Mouse (Mus musculus): ENCODE measurements at regions not wholly inside any gene's neighbourhood (a gene's known extent, or its start where the extent isn't known, plus 50 kb on each side); places are given as distances from the start of the nearest gene placed in this dataset.

- ATAC-seq (ENCODE audit: low FRiP score) (no peak), DNase-seq (ENCODE audit: low spot score, missing footprints) (peak; percentile 79)
- H3K4me1 ChIP-seq (ENCODE audit: control insufficient read depth, insufficient read depth, low read length), result peaks cover 4% of the 10 kb centered on the region; the same call in 1 of the 2 replicates
- no peak overlapping the region for H3K9ac ChIP-seq (ENCODE audit: low read length)
- no peak overlapping the region for H3K4me3 ChIP-seq (ENCODE audit: low read depth, low read length)
- no peaks in the 10 kb centered on the region for H3K27me3 ChIP-seq (ENCODE audit: control insufficient read depth, insufficient read depth, low read length)
- H3K4me2 ChIP-seq, result no peak overlapping the region
- H3K9me3 ChIP-seq (ENCODE audit: control insufficient read depth, low read length), result no peaks in the 10 kb centered on the region
- no peak overlapping the region for H3K27ac ChIP-seq (ENCODE audit: low read depth, low read length)
- 46% methylated on average over 4 of the region's 4 CpGs for WGBS
- no peaks in the 10 kb centered on the region for H3K36me3 ChIP-seq (ENCODE audit: control insufficient read depth, insufficient read depth, low read length)
Observed at GRCm38 (mm10) chr8:49282401-49282800, 438.6 kb upstream of the Tenm3 start.

- Histone ChIP-seq H3K9ac (ENCODE audit: low read length) (no peak overlapping the region), H3K4me1 (ENCODE audit: control insufficient read depth, insufficient read depth, low read length) (peaks cover 4% of the 10 kb centered on the region; the same call in 1 of the 2 replicates), H3K4me3 (ENCODE audit: low read depth, low read length) (no peak overlapping the region), H3K9me3 (ENCODE audit: control insufficient read depth, low read length) (no peaks in the 10 kb centered on the region), H3K27me3 (ENCODE audit: control insufficient read depth, insufficient read depth, low read length) (no peaks in the 10 kb centered on the region), H3K27ac (ENCODE audit: low read depth, low read length) (no peak overlapping the region), H3K4me2 (no peak overlapping the region), H3K36me3 (ENCODE audit: control insufficient read depth, insufficient read depth, low read length) (no peaks in the 10 kb centered on the region)
- 69% methylated on average over 5 of the region's 5 CpGs for WGBS
- ATAC-seq (ENCODE audit: low FRiP score) (no peak), DNase-seq (ENCODE audit: low spot score, missing footprints) (peak; percentile 53)
Observed at GRCm38 (mm10) chr8:49281254-49281653, 437.5 kb upstream of the Tenm3 start.

- DNase-seq (ENCODE audit: low spot score, missing footprints) (no peak), ATAC-seq (ENCODE audit: low FRiP score) (no peak)
- WGBS, result 88% methylated on average over 4 of the region's 4 CpGs
- H3K9ac ChIP-seq (ENCODE audit: low read length), result no peak overlapping the region
- no peak overlapping the region for H3K4me3 ChIP-seq (ENCODE audit: low read depth, low read length)
- H3K36me3 ChIP-seq (ENCODE audit: control insufficient read depth, insufficient read depth, low read length), result no peaks in the 10 kb centered on the region
- no peak overlapping the region for H3K4me2 ChIP-seq
- H3K27ac ChIP-seq (ENCODE audit: low read depth, low read length), result no peak overlapping the region
- H3K27me3 ChIP-seq (ENCODE audit: control insufficient read depth, insufficient read depth, low read length), result no peaks in the 10 kb centered on the region; the same call in 1 of the 2 replicates
- H3K9me3 ChIP-seq (ENCODE audit: control insufficient read depth, low read length), result no peaks in the 10 kb centered on the region
- no peaks in the 10 kb centered on the region for H3K4me1 ChIP-seq (ENCODE audit: control insufficient read depth, insufficient read depth, low read length)
Observed at GRCm38 (mm10) chr8:49274031-49274430, 430.3 kb upstream of the Tenm3 start.

GRCm38 (mm10) chr8:49273109-49273508, 429.4 kb upstream of the Tenm3 start:
- no peaks in the 10 kb centered on the region for H3K9me3 ChIP-seq (ENCODE audit: control insufficient read depth, low read length)
- H3K27me3 ChIP-seq (ENCODE audit: control insufficient read depth, insufficient read depth, low read length), result no peaks in the 10 kb centered on the region; the same call in 1 of the 2 replicates
- no peak overlapping the region for H3K4me2 ChIP-seq
- no peaks in the 10 kb centered on the region for H3K36me3 ChIP-seq (ENCODE audit: control insufficient read depth, insufficient read depth, low read length)
- no peak for ATAC-seq (ENCODE audit: low FRiP score)
- H3K4me3 ChIP-seq (ENCODE audit: low read depth, low read length), result no peak overlapping the region
- peak; percentile 51 for DNase-seq (ENCODE audit: low spot score, missing footprints)
- 97% methylated on average over 1 of the region's 1 CpGs for WGBS
- no peaks in the 10 kb centered on the region for H3K4me1 ChIP-seq (ENCODE audit: control insufficient read depth, insufficient read depth, low read length)
- H3K9ac ChIP-seq (ENCODE audit: low read length), result no peak overlapping the region
- no peak overlapping the region for H3K27ac ChIP-seq (ENCODE audit: low read depth, low read length)

GRCm38 (mm10) chr8:49263416-49263815, 419.7 kb upstream of the Tenm3 start:
- DNase-seq (ENCODE audit: low spot score, missing footprints) (no peak), ATAC-seq (ENCODE audit: low FRiP score) (0 out of 2 replicates have a peak, but pooled peaks have one; percentile 7)
- Histone ChIP-seq H3K9ac (ENCODE audit: low read length) (no peak overlapping the region), H3K27me3 (ENCODE audit: control insufficient read depth, insufficient read depth, low read length) (no peaks in the 10 kb centered on the region), H3K4me3 (ENCODE audit: low read depth, low read length) (no peak overlapping the region), H3K36me3 (ENCODE audit: control insufficient read depth, insufficient read depth, low read length) (no peaks in the 10 kb centered on the region), H3K4me2 (no peak overlapping the region), H3K4me1 (ENCODE audit: control insufficient read depth, insufficient read depth, low read length) (peaks cover 23% of the 10 kb centered on the region), H3K9me3 (ENCODE audit: control insufficient read depth, low read length) (no peaks in the 10 kb centered on the region), H3K27ac (ENCODE audit: low read depth, low read length) (peak overlapping the region; percentile 10; the same call in 1 of the 2 replicates)
- 39% methylated on average over 6 of the region's 6 CpGs for WGBS

GRCm38 (mm10) chr8:49262797-49263196, 419.0 kb upstream of the Tenm3 start:
- peak; percentile 89 for ATAC-seq (ENCODE audit: low FRiP score)
- Histone ChIP-seq H3K9ac (ENCODE audit: low read length) (no peak overlapping the region), H3K36me3 (ENCODE audit: control insufficient read depth, insufficient read depth, low read length) (no peaks in the 10 kb centered on the region), H3K4me3 (ENCODE audit: low read depth, low read length) (no peak overlapping the region), H3K4me2 (no peak overlapping the region), H3K27me3 (ENCODE audit: control insufficient read depth, insufficient read depth, low read length) (no peaks in the 10 kb centered on the region), H3K9me3 (ENCODE audit: control insufficient read depth, low read length) (no peaks in the 10 kb centered on the region), H3K27ac (ENCODE audit: low read depth, low read length) (peak overlapping the region; percentile 0; the same call in 1 of the 2 replicates), H3K4me1 (ENCODE audit: control insufficient read depth, insufficient read depth, low read length) (peaks cover 23% of the 10 kb centered on the region)
- DNase-seq (ENCODE audit: low spot score, missing footprints), result no peak
- WGBS, result 12% methylated on average over 3 of the region's 3 CpGs

GRCm38 (mm10) chr8:49255954-49256353, 412.2 kb upstream of the Tenm3 start:
- H3K9ac ChIP-seq (ENCODE audit: low read length), result no peak overlapping the region
- WGBS, result 88% methylated on average over 2 of the region's 2 CpGs
- no peaks in the 10 kb centered on the region for H3K9me3 ChIP-seq (ENCODE audit: control insufficient read depth, low read length)
- H3K36me3 ChIP-seq (ENCODE audit: control insufficient read depth, insufficient read depth, low read length), result no peaks in the 10 kb centered on the region
- no peak overlapping the region for H3K27ac ChIP-seq (ENCODE audit: low read depth, low read length)
- no peak for ATAC-seq (ENCODE audit: low FRiP score)
- DNase-seq (ENCODE audit: low spot score, missing footprints), result no peak
- H3K4me3 ChIP-seq (ENCODE audit: low read depth, low read length), result no peak overlapping the region
- H3K4me2 ChIP-seq, result no peak overlapping the region
- H3K27me3 ChIP-seq (ENCODE audit: control insufficient read depth, insufficient read depth, low read length), result no peaks in the 10 kb centered on the region
- H3K4me1 ChIP-seq (ENCODE audit: control insufficient read depth, insufficient read depth, low read length), result 0 out of 2 replicates have a peak, but pooled peaks cover under 1% of the 10 kb centered on the region

GRCm38 (mm10) chr8:49254311-49254828, 410.6 kb upstream of the Tenm3 start:
- Histone ChIP-seq H3K27me3 (ENCODE audit: control insufficient read depth, insufficient read depth, low read length) (no peaks in the 10 kb centered on the region), H3K27ac (ENCODE audit: low read depth, low read length) (no peak overlapping the region), H3K36me3 (ENCODE audit: control insufficient read depth, insufficient read depth, low read length) (no peaks in the 10 kb centered on the region), H3K9ac (ENCODE audit: low read length) (no peak overlapping the region), H3K4me2 (no peak overlapping the region), H3K4me1 (ENCODE audit: control insufficient read depth, insufficient read depth, low read length) (no peaks in the 10 kb centered on the region), H3K4me3 (ENCODE audit: low read depth, low read length) (no peak overlapping the region), H3K9me3 (ENCODE audit: control insufficient read depth, low read length) (no peaks in the 10 kb centered on the region)
- ATAC-seq (ENCODE audit: low FRiP score), result no peak
- DNase-seq (ENCODE audit: low spot score, missing footprints), result no peak
- 59% methylated on average over 3 of the region's 3 CpGs for WGBS

- no peaks in the 10 kb centered on the region for H3K36me3 ChIP-seq (ENCODE audit: control insufficient read depth, insufficient read depth, low read length)
- no peaks in the 10 kb centered on the region for H3K9me3 ChIP-seq (ENCODE audit: control insufficient read depth, low read length)
- H3K9ac ChIP-seq (ENCODE audit: low read length), result no peak overlapping the region
- H3K27ac ChIP-seq (ENCODE audit: low read depth, low read length), result no peak overlapping the region
- ATAC-seq (ENCODE audit: low FRiP score), result no peak
- no peak overlapping the region for H3K4me2 ChIP-seq
- no peaks in the 10 kb centered on the region for H3K4me1 ChIP-seq (ENCODE audit: control insufficient read depth, insufficient read depth, low read length)
- H3K4me3 ChIP-seq (ENCODE audit: low read depth, low read length), result no peak overlapping the region
- DNase-seq (ENCODE audit: low spot score, missing footprints), result no peak
- no peaks in the 10 kb centered on the region for H3K27me3 ChIP-seq (ENCODE audit: control insufficient read depth, insufficient read depth, low read length)
- 64% methylated on average over 5 of the region's 5 CpGs for WGBS
Observed at GRCm38 (mm10) chr8:49243002-49243401, 399.3 kb upstream of the Tenm3 start.

- Histone ChIP-seq H3K9me3 (ENCODE audit: control insufficient read depth, low read length) (no peaks in the 10 kb centered on the region), H3K27me3 (ENCODE audit: control insufficient read depth, insufficient read depth, low read length) (no peaks in the 10 kb centered on the region), H3K4me1 (ENCODE audit: control insufficient read depth, insufficient read depth, low read length) (no peaks in the 10 kb centered on the region), H3K9ac (ENCODE audit: low read length) (no peak overlapping the region), H3K4me3 (ENCODE audit: low read depth, low read length) (no peak overlapping the region), H3K4me2 (no peak overlapping the region), H3K27ac (ENCODE audit: low read depth, low read length) (no peak overlapping the region), H3K36me3 (ENCODE audit: control insufficient read depth, insufficient read depth, low read length) (no peaks in the 10 kb centered on the region)
- ATAC-seq (ENCODE audit: low FRiP score), result no peak
- DNase-seq (ENCODE audit: low spot score, missing footprints), result no peak
- WGBS, result 77% methylated on average over 4 of the region's 4 CpGs
Observed at GRCm38 (mm10) chr8:49236822-49237071, 393.0 kb upstream of the Tenm3 start.
